In genomic region chr14:30515931-30516723, GRCm38 (mm10) we compare ENCODE assay signal across 8 mouse cellular contexts. TPM values are rescaled to one million over a fixed set of nuclear protein-coding genes. Genes with fewer than 3 reads are reported as not detected.
DNase-seq lines count a peak whose midpoint lies in the region; ATAC-seq and TF ChIP-seq lines count a peak whose summit lies in the region.
"Had no signal": no experiment of that assay in that cellular context is flagged by ENCODE, and none has a peak within 500 bp of the region (broad histone marks: within the 10 kb centered on the region; RNA-seq: fewer than 3 reads in every experiment).

No protein-coding gene starts in this region.

- TF ChIP-seq POLR2A in brain, embryonic 14.5 days (IDR thresholded peaks at IDR 0.05; ENCODE audit: borderline replicate concordance, extremely low read depth, insufficient read depth, insufficient read length, poor library complexity, severe bottlenecking), result no peak

- intact Hi-C loops in left cerebral cortex, postnatal 4 days (cut with DNase I), result no loop called here

- ATAC-seq in erythroblast, adult 5-6 weeks (replicated peaks; ENCODE audit: low FRiP score, poor library complexity, severe bottlenecking), result peak; percentile 74
- ATAC-seq in megakaryocyte progenitor cell, adult 5-6 weeks (replicated peaks; ENCODE audit: poor library complexity), result peak; percentile 86

- peak; percentile 41 for DNase-seq in left cerebral cortex, postnatal 4 days
- no peak for DNase-seq in left cerebral cortex, adult 18-20 months (ENCODE audit: low spot score in 2 of 2)
- peak; percentile 55 for DNase-seq in brain, embryonic 14.5 days (ENCODE audit: low read depth)
- no peak for DNase-seq in adrenal gland, postnatal 10 days
- DNase-seq in right cerebral cortex, postnatal 10 days (ENCODE audit: low spot score in 2 of 2), result no peak

- TF ChIP-seq CTCF in brain, embryonic 14.5 days (IDR thresholded peaks at IDR 0.05; ENCODE audit: borderline replicate concordance, extremely low read depth, insufficient read depth, insufficient read length), result peak; percentile 59; the same call in 1 of the 2 replicates

RNA-seq across cellular contexts. Expression of gene Cacna1d, which starts 24.9 kb away (rescaled TPM):
- 10 to 100 TPM; 59.7 to 60.9 TPM for total RNA-seq in left cerebral cortex, postnatal 4 days (2021)
- 10 to 100 TPM; 44.1 to 45.4 TPM for total RNA-seq in left cerebral cortex, adult 18-20 months (2021)
- 29.9 and 34.7 TPM in 2 replicates for polyA plus RNA-seq in brain, embryonic 14.5 days (2012; rRNA removed)
- total RNA-seq in erythroblast, adult 5-6 weeks (2015; ENCODE audit: low replicate concordance), result not detected in 2 replicates
- 0.17 TPM in 1 of 2 replicates, not detected in the other for total RNA-seq in erythroblast, adult 5-6 weeks (2017; ENCODE audit: low replicate concordance)
- 0.67 and 0.76 TPM in 2 replicates for total RNA-seq in megakaryocyte progenitor cell, adult 5-6 weeks (2015)
- 0.37 and 1.8 TPM in 2 replicates for total RNA-seq in megakaryocyte progenitor cell, adult 5-6 weeks (2017)
- 10 to 100 TPM; 11.5 to 17.3 TPM for total RNA-seq in adrenal gland, postnatal 10 days (2021)
- polyA plus RNA-seq: erythroblast, embryonic 14.5 days had no signal

RNA-seq across cellular contexts. Expression of gene Tkt, which starts 32.0 kb away (rescaled TPM):
- total RNA-seq in left cerebral cortex, postnatal 4 days (2021), result 100 to 1,000 TPM; 314 to 322 TPM
- 100 to 1,000 TPM; 189 to 211 TPM for total RNA-seq in left cerebral cortex, adult 18-20 months (2021)
- polyA plus RNA-seq in brain, embryonic 14.5 days (2012; rRNA removed), result 224 and 241 TPM in 2 replicates
- total RNA-seq in erythroblast, adult 5-6 weeks (2015; ENCODE audit: low replicate concordance), result 66.7 and 82.0 TPM in 2 replicates
- 175 and 205 TPM in 2 replicates for total RNA-seq in erythroblast, adult 5-6 weeks (2017; ENCODE audit: low replicate concordance)
- 220 and 295 TPM in 2 replicates for total RNA-seq in megakaryocyte progenitor cell, adult 5-6 weeks (2015)
- 788 and 880 TPM in 2 replicates for total RNA-seq in megakaryocyte progenitor cell, adult 5-6 weeks (2017)
- 100 to 1,000 TPM; 790 to 884 TPM for total RNA-seq in adrenal gland, postnatal 10 days (2021)

RNA-seq across cellular contexts. Expression of gene Dcp1a, which starts 36.8 kb away (rescaled TPM):
- total RNA-seq in left cerebral cortex, postnatal 4 days (2021), result 10 to 100 TPM; 21.4 to 21.9 TPM
- 10 to 100 TPM; 21.3 to 21.5 TPM for total RNA-seq in left cerebral cortex, adult 18-20 months (2021)
- 33.5 and 35.4 TPM in 2 replicates for polyA plus RNA-seq in brain, embryonic 14.5 days (2012; rRNA removed)
- total RNA-seq in erythroblast, adult 5-6 weeks (2015; ENCODE audit: low replicate concordance), result 13.4 and 16.9 TPM in 2 replicates
- total RNA-seq in erythroblast, adult 5-6 weeks (2017; ENCODE audit: low replicate concordance), result 10.4 and 13.4 TPM in 2 replicates
- 27.1 and 31.2 TPM in 2 replicates for total RNA-seq in megakaryocyte progenitor cell, adult 5-6 weeks (2015)
- total RNA-seq in megakaryocyte progenitor cell, adult 5-6 weeks (2017), result 24.7 and 24.9 TPM in 2 replicates
- total RNA-seq in adrenal gland, postnatal 10 days (2021), result 10 to 100 TPM; 20.8 to 24.6 TPM

Comparison
In these comparisons a context has a peak if more than half of its experiments do, and no peak if none do; other contexts are left out.
1. DNase-seq: peak in left cerebral cortex, postnatal 4 days (single experiment) and brain, embryonic 14.5 days (single experiment); none in left cerebral cortex, adult 18-20 months (0 of 2), adrenal gland, postnatal 10 days (single experiment) and right cerebral cortex, postnatal 10 days (0 of 2).
2. RNA of gene Cacna1d, which starts 24.9 kb away (total RNA-seq): 59.7 to 60.9 TPM in left cerebral cortex, postnatal 4 days, 44.1 to 45.4 TPM in left cerebral cortex, adult 18-20 months and 11.5 to 17.3 TPM in adrenal gland, postnatal 10 days; 0.37 to 1.8 TPM in megakaryocyte progenitor cell, adult 5-6 weeks and 0.17 TPM in erythroblast, adult 5-6 weeks; every median in the first group is over 4 times any median in the second.